11 mouse cellular contexts compared by ENCODE assay signal in the genomic region with DNA sequence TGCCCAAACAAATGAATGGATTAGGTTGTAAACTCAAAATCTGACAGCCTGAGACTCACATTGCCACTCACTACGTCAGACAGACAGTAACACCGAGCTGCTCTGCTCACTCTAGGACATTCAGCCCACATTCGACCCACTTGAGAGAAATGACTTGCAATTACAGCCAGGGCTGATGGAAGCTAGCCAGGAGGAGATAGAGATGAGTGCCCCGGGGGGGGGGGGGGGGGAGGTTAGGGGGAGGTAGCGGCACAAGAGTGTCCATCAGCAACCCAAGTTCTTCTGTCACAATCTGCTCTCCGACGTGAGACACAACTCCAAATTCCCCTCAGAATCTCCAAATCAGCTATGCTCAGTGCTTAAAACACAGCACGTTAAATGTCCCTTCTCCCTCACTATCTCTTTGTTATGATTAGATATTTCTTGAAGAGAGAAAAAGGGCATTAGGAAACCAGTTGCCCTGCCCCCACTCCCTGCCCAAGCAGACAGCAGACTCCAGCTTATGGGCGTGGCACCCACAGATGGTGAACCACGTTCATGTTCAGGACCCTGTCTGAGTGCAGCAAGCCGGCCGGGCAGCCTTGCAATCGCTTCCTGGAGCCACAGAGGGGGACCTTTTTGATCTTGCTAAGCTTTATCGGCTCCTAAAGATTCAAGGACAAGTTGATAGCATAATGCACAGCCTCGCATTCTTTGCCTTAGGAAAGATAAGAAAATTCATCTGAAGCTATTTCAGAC.
DNase-seq lines count a peak whose midpoint lies in the region; ATAC-seq and TF ChIP-seq lines count a peak whose summit lies in the region.
"Had no signal": no experiment of that assay in that cellular context is flagged by ENCODE, and none has a peak within 500 bp of the region (broad histone marks: within the 10 kb centered on the region; RNA-seq: fewer than 3 reads in every experiment).

No protein-coding gene starts in this region.

- no peak for TF ChIP-seq CTCF in intestine, postnatal 0 days (IDR thresholded peaks at IDR 0.05; ENCODE audit: low read depth)

- intact Hi-C loops in gastrocnemius, postnatal 14 days (cut with DNase I; ENCODE audit: low total_unique reads): no loop called here

- H3K4me2 ChIP-seq in intestine, embryonic 15.5 days (replicated peaks): no peak overlapping the region
- no peak overlapping the region for H3K4me2 ChIP-seq in intestine, postnatal 0 days (replicated peaks; ENCODE audit: low read depth)
- H3K4me2 ChIP-seq in lung, embryonic 15.5 days: peak overlapping the region; percentile 25; the same call in 1 of the 2 replicates
- no peak overlapping the region for H3K4me2 ChIP-seq in hindbrain, embryonic 12.5 days (replicated peaks)
- H3K4me2 ChIP-seq: embryonic facial prominence, embryonic 15.5 days had no signal

- peak; percentile 86 for ATAC-seq in intestine, embryonic 15.5 days
- no peak for ATAC-seq in intestine, postnatal 0 days
- peak; percentile 55; the same call in 1 of the 2 replicates for ATAC-seq in lung, embryonic 15.5 days (ENCODE audit: borderline replicate concordance, extremely low read depth, low FRiP score, low TSS enrichment)
- no peak for ATAC-seq in hindbrain, embryonic 12.5 days (ENCODE audit: low FRiP score)
- no peak for ATAC-seq in erythroid progenitor cell, adult 5-6 weeks (replicated peaks; ENCODE audit: low FRiP score, poor library complexity, severe bottlenecking)

- H3K4me3 ChIP-seq in intestine, embryonic 15.5 days (replicated peaks): no peak overlapping the region
- H3K4me3 ChIP-seq in intestine, postnatal 0 days (ENCODE audit: low read depth, low read length): no peak overlapping the region
- H3K4me3 ChIP-seq in lung, embryonic 15.5 days: no peak overlapping the region
- no peak overlapping the region for H3K4me3 ChIP-seq in hindbrain, embryonic 12.5 days
- H3K4me3 ChIP-seq: embryonic facial prominence, embryonic 15.5 days had no signal

- 24% methylated on average over 15 of the region's 15 CpGs for WGBS in intestine, embryonic 15.5 days
- 26% methylated on average over 15 of the region's 15 CpGs for WGBS in intestine, postnatal 0 days
- 19% methylated on average over 15 of the region's 15 CpGs for WGBS in lung, embryonic 15.5 days
- 50% methylated on average over 15 of the region's 15 CpGs for WGBS in hindbrain, embryonic 12.5 days

- no peak overlapping the region for H3K27ac ChIP-seq in intestine, embryonic 15.5 days
- no peak overlapping the region for H3K27ac ChIP-seq in intestine, postnatal 0 days (ENCODE audit: low read depth, low read length)
- H3K27ac ChIP-seq in lung, embryonic 15.5 days: no peak overlapping the region
- H3K27ac ChIP-seq in hindbrain, embryonic 12.5 days: no peak overlapping the region
- H3K27ac ChIP-seq: embryonic facial prominence, embryonic 15.5 days; liver, embryonic 14.5 days had no signal

- H3K36me3 ChIP-seq in intestine, embryonic 15.5 days: no peaks in the 10 kb centered on the region
- 0 out of 2 replicates have a peak, but pooled peaks cover under 1% of the 10 kb centered on the region for H3K36me3 ChIP-seq in intestine, postnatal 0 days (ENCODE audit: control insufficient read depth, insufficient read depth)
- no peaks in the 10 kb centered on the region for H3K36me3 ChIP-seq in lung, embryonic 15.5 days
- H3K36me3 ChIP-seq in hindbrain, embryonic 12.5 days: no peaks in the 10 kb centered on the region
- H3K36me3 ChIP-seq: embryonic facial prominence, embryonic 15.5 days; G1E had no signal

- H3K9ac ChIP-seq in intestine, embryonic 15.5 days: 0 out of 2 replicates have a peak overlapping the region, but pooled peaks have one; percentile 2
- no peak overlapping the region for H3K9ac ChIP-seq in intestine, postnatal 0 days (ENCODE audit: low read depth, low read length)
- H3K9ac ChIP-seq in lung, embryonic 15.5 days: no peak overlapping the region
- H3K9ac ChIP-seq in hindbrain, embryonic 12.5 days: no peak overlapping the region
- H3K9ac ChIP-seq: embryonic facial prominence, embryonic 15.5 days; liver, embryonic 14.5 days had no signal

- peak; percentile 11 to 20 for DNase-seq in B cell, adult 2 months
- DNase-seq in ZHBTc4 (ENCODE audit: low read depth, low spot score): peak; percentile 43
- DNase-seq in gastrocnemius, postnatal 14 days: no peak

- H3K27me3 ChIP-seq in intestine, embryonic 15.5 days (replicated peaks): no peaks in the 10 kb centered on the region
- no peaks in the 10 kb centered on the region for H3K27me3 ChIP-seq in intestine, postnatal 0 days (replicated peaks; ENCODE audit: control insufficient read depth, insufficient read depth, low read length)
- H3K27me3 ChIP-seq in lung, embryonic 15.5 days: no peaks in the 10 kb centered on the region
- H3K27me3 ChIP-seq in hindbrain, embryonic 12.5 days: no peaks in the 10 kb centered on the region
- H3K27me3 ChIP-seq: embryonic facial prominence, embryonic 15.5 days had no signal

- H3K4me1 ChIP-seq in intestine, embryonic 15.5 days (replicated peaks): peaks cover 14% of the 10 kb centered on the region
- H3K4me1 ChIP-seq in intestine, postnatal 0 days (replicated peaks; ENCODE audit: control insufficient read depth, insufficient read depth, low read length): peaks cover 8% of the 10 kb centered on the region
- peaks cover 16% of the 10 kb centered on the region for H3K4me1 ChIP-seq in lung, embryonic 15.5 days
- H3K4me1 ChIP-seq in hindbrain, embryonic 12.5 days: peaks cover 9% of the 10 kb centered on the region; the same call in 1 of the 2 replicates

- no peaks in the 10 kb centered on the region for H3K9me3 ChIP-seq in intestine, embryonic 15.5 days
- H3K9me3 ChIP-seq in intestine, postnatal 0 days (ENCODE audit: control insufficient read depth): no peaks in the 10 kb centered on the region
- H3K9me3 ChIP-seq in lung, embryonic 15.5 days: no peaks in the 10 kb centered on the region
- no peaks in the 10 kb centered on the region for H3K9me3 ChIP-seq in hindbrain, embryonic 12.5 days (replicated peaks)
- H3K9me3 ChIP-seq: embryonic facial prominence, embryonic 15.5 days; G1E had no signal

Comparison
In these comparisons a context has a peak if more than half of its experiments do, and no peak if none do; other contexts are left out.
1. ATAC-seq: peak in intestine, embryonic 15.5 days (single experiment) and lung, embryonic 15.5 days (single experiment); none in intestine, postnatal 0 days (single experiment), hindbrain, embryonic 12.5 days (single experiment) and erythroid progenitor cell, adult 5-6 weeks (single experiment).